8 mouse cellular contexts compared by ENCODE assay signal in genomic region chr12:53032762-53033161, GRCm38 (mm10).
DNase-seq lines count a peak whose midpoint lies in the region; ATAC-seq lines count a peak whose summit lies in the region.

No protein-coding gene starts in this region.

- peak; percentile 91 for ATAC-seq in inflammation-experienced regulatory T-cells, adult 6 months

- DNase-seq in ovary, postnatal 36 days (ENCODE audit: low spot score), result peak; percentile 20
- DNase-seq in ovary, adult 18-20 months (ENCODE audit: low spot score), result no peak
- peak; percentile 46 to 69 for DNase-seq in cerebellum, postnatal 10 days
- peak; percentile 92 for DNase-seq in heart, adult 11 months
- peak; percentile 75 for DNase-seq in mesoderm, embryonic 11.5 days (ENCODE audit: low read depth, low spot score)
- peak; percentile 7 for DNase-seq in yolk sac, embryonic 10.5 days (ENCODE audit: low spot score)
- DNase-seq in B cell, adult 2 months, result no peak

Comparison
In these comparisons a context has a peak if more than half of its experiments do, and no peak if none do; other contexts are left out.
1. DNase-seq: peak in ovary, postnatal 36 days (single experiment), cerebellum, postnatal 10 days (2 of 2), heart, adult 11 months (single experiment), mesoderm, embryonic 11.5 days (single experiment) and yolk sac, embryonic 10.5 days (single experiment); none in ovary, adult 18-20 months (single experiment) and B cell, adult 2 months (0 of 2).